Mouse (Mus musculus) adrenal gland (tissue): ENCODE results near the gene Ppt2.

Experiments used
- intact Hi-C: fragments of 180-260 bp; cut with DNase I; formaldehyde crosslinking; loops from one replicate; pipeline ENCODE4 v1.15.1; 2025

Ppt2 gene

DNA sequence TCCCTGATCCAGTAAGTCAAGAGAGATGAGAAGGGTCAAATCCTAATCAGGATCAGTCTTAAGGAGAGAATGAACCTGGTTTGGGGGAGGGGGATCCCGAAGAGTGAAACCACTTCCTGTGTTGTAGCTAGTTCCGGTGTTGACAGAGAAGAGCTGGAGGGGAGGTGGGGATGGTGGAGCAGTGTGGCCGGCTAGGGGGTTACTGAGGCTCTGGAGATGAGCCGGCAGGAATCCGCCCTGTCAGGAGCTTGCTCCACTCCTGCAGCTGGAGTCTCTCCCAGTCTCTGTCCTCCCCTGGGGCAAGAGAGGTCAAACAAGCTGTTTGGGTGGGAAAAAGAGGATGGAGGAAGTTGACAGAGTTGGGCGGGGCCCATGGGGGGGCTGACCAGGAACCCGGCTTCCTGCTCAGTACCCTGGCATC is 38.6 kb downstream of the Ppt2 start, which contains the start of gene Gpsm3:
Gene Gpsm3 (plus strand): TSS at position 126 of the 421 bp plus-strand sequence.
- intact Hi-C loops: no loop called here

DNA sequence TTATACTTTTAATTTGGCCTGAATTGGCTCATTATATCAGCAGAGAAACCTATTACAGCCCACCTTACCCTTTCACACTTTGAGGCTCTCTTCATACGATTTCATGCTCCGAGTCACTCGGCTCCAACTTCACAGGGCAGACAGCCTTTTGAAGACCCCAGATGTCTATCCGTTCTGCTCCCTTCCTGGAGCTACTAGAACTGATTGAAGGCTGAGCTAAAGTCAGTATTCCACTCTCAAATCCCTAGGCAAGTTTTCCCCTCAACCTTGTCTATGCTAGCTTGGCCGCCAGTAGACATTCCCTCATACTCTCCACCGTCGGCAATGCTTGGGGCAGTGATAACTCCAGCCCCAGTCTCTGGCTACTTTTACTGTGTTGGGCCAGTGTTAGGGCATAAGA is 39.1 kb downstream of the Ppt2 start:
- intact Hi-C loops: no loop called here

DNA sequence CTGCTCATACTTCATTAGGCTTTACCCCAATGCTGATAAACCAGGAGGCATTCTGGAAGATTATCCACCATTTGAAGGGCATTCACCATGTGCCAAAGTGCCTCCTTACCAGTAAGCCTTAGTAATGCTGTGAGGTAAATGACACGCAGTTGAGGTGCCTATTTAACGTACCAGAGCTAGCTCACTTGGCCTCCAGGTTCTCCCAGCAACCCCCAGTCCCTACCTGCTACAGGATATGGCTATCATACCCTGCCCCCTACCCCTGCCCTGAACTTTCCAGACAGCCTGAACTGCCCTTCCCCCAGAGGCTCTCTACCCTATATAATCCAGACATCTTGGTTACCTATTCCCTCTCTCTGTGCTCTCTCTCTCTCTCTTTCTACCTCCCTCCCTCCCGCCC is 39.5 kb downstream of the Ppt2 start:
- intact Hi-C loops: no loop called here

DNA sequence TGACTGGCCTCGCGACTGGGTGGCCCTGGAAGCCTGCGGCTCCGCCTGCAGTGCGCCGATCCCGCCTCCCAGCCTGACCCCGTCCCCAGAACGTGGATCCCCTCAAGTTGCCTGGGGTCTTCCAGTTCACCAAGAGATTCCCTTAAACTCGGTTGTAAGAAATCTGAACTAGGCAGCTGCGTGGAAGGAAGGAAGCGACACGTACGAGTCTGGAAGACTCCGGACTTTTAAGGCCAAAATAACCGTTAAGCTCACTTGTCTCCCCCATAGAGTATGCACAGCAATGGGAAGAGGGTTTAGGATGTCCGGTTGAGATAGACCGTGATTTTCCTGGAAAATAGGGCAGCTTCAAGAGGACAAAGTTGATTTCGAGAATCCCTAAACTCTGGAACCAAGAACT is 40.5 kb downstream of the Ppt2 start:
- intact Hi-C loops: no loop called here

DNA sequence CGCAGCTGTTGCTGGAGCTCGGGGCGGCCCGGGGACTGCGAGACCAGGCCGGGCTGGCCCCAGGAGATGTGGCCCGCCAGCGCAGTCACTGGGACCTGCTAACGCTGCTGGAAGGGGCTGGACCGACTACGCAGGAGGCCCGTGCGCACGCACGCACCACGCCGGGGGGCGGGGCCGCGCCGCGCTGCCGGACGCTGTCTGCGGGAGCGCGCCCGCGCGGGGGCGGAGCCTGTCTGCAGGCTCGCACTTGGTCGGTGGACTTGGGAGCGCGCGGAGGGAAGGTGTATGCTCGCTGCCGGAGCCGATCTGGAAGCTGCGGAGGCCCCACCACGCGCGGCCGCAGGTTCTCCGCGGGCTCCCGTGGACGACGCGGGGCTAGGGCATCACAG is 40.9 kb downstream of the Ppt2 start:
- intact Hi-C loops: no loop called here

DNA sequence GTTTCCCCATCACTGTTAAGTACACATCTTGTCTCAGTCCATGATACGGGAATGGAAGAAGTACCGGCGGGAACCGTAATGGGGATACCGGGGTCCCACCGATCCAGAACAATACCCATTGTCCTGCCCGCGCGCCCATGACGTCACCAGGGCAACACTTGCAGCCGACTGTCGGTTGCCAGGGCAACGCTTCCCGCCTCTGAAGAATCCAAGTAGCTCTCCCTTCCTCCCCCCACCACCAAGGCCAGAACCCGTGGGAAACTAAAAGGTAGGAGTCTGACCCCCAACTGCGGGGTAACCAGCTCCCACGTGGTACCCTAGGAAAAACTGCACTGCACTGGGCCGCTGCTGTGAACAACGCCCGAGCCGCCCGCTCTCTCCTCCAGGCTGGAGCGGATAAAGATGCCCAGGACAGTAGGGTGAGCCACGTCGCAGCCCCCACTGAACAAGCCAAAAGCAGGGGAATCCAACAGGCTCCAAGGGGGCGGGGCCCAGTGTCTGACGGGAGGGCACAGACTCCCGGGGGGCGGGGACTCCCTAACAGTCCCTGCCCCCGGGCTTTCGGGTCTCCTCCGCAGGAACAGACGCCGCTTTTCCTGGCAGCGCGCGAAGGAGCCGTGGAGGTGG is 41.4 kb downstream of the Ppt2 start:
- intact Hi-C loops: no loop called here

DNA sequence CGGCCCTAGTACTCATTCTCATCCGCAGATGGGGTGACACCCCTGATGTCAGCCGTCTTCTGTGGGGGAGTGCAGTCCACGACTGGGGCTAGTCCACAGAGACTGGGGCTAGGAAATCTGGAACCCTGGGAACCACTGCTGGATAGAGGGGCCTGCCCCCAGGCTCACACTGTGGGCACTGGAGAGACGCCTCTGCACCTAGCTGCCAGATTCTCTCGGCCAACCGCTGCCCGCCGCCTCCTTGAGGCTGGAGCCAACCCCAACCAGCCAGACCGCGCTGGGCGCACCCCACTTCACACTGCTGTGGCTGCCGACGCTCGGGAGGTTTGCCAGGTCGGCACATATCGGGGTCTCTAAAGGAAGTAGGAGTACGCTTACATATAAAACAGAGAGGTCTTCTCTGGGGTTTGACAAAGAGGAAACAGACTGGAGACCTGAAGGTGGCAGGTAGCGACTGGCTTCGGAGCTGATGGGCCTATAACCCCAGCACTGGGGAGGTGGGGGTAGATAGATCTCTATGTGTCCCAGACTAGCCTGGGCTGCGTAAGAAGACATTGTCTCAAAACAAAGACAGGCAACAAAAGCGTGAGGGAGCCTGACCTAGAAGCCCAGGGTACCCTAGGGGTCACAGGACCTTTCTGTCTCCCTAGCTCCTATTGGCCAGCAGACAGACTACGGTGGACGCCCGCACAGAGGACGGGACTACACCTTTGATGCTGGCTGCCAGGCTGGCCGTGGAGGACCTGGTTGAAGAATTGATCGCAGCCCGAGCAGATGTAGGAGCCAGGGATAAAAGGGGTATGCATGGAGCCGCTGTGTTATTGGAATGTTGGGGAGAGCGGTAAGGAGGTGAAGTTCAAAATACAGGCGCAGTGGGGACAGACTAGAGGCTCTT is 42.2 kb downstream of the Ppt2 start:
- intact Hi-C loops: no loop called here

DNA sequence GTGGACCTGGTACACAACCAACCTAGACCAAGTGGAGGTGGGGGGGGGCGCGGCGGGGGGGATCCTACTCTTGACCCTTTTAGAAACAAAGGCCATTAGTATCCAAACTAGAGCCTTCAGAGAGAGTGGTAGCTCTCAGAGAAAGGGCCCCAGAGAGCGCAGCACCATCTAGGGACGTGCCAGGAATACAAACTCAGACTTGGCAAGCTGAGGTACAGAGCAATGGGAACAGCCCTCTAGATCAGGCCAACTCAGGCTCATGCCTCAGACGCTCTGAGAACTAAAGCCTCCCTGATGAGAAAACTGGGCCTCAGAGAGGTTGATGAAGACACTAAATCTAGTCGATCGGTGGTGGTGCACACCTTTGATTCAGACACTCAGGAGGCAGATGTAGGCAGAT is 43.2 kb downstream of the Ppt2 start:
- intact Hi-C loops: no loop called here

DNA sequence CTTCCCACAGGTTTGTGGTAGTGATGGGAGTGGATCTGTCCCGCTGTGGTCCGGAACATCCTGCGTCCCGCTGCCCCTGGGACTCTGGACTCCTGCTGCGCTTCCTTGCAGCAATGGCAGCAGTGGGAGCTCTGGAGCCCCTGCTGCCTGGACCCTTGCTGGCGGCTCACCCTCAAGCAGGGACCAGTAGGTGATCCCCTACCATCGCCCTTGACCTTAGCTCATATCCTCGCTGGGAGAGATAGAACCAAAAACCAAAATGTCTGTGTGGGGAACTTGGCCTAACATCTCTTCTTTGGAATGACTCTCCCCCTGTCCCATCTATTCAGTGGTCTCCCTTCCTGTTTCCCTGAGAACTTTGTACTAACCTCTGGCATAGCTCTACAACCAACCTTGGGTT is 44.5 kb downstream of the Ppt2 start:
- intact Hi-C loops: no loop called here

DNA sequence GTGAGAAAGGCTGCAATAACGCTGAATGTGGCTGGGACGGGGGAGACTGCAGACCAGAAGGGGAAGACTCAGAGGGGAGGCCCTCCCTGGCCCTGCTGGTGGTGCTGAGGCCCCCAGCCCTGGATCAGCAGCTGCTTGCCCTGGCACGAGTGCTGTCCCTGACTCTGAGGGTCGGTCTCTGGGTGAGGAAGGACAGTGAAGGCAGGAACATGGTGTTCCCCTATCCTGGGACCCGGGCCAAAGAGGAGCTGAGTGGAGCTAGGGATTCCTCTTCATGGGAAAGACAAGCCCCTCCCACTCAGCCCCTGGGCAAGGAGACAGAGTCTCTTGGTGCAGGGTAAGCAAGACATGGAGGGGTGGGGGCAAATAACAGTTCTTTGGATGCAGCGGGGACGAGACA is 44.9 kb downstream of the Ppt2 start:
- intact Hi-C loops: no loop called here

DNA sequence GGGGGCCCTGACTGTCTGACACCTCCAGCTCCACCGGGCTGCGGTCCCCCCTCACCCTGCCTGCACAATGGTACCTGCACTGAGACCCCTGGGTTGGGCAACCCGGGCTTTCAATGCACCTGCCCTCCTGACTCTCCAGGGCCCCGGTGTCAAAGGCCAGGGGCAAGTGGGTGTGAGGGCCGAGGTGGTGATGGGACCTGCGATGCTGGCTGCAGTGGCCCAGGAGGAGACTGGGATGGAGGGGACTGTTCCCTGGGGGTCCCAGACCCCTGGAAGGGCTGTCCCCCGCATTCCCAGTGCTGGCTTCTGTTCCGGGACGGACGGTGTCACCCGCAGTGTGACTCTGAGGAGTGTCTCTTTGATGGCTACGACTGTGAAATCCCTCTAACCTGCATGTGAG is 45.8 kb downstream of the Ppt2 start:
- intact Hi-C loops: no loop called here

DNA sequence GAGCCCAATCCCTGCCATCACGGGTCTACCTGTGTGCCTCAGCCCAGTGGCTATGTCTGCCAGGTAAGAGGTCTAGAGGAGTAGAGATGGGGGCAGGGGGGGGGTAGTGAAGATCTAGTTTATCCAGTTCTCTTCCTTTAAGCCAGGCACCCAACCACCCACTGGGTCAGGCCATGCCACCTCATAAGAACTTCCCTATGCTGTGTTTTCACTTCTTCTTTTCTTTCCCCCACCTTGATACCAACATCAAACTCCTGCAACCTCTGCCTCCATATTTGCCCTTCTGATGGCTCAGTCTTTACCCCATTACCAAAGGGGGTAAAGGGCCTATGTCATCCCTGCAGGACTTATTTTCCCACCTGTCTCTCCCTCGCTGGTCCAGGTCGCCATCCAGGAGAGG is 50.2 kb downstream of the Ppt2 start:
- intact Hi-C loops: no loop called here

DNA sequence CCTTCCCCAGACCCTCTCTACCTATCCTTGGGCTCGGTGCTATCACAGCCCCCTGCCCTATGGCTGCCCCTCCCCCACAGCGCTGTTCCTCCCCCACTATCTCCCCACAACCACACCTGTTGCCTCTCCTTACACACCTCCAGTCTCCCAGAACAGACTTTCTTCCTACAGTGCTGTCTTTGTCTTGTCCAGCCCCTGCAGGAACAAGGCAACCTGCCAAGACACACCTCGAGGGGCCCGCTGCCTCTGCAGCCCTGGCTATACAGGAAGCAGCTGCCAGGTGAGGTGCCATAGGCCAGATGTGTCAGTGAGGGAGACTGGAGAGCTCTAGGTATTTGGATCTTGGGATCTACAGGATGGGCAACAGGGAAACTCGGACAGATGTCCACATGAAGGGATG is 51.7 kb downstream of the Ppt2 start:
- intact Hi-C loops: no loop called here

DNA sequence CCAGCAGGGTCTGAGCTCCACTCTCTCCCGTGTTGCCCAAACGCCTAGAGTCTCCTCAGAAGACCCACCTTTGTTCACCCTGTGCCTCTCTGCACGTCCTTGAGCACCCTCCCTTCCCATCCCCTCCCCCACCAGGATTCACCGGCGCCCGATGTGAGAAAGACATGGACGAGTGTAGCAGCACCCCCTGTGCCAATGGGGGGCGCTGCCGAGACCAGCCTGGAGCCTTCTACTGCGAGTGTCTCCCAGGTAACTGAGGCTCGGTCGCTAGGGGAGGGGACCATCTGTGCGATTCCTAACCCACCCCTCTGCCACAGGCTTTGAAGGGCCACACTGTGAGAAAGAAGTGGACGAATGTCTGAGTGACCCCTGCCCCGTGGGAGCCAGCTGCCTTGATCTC is 55.9 kb downstream of the Ppt2 start:
- intact Hi-C loops: loop anchor here (5.0 kb wide), 1 partner anchor 45 kb away; the partner anchor contains the start of gene Egfl8

DNA sequence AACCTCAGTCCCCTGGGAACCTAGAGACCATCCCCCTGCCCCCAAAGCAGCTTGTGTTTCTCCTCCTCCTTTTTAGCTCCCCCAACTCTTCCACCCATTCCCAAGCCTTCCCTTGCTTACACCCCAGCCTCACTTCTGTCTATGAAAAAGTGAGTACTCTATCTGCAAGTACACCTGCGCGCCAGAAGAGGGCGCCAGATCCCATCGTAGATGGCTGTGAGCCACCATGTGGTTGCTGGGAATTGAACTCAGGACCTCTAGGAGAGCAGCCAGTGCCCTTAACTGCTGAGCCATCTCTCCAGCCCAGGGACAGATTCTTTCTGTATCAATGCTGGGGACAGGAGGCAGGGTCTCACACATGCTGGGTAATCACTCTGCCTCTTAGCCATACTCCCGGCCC is 56.4 kb downstream of the Ppt2 start:
- intact Hi-C loops: loop anchor here (5.0 kb wide), 1 partner anchor 45 kb away; the partner anchor contains the start of gene Egfl8

DNA sequence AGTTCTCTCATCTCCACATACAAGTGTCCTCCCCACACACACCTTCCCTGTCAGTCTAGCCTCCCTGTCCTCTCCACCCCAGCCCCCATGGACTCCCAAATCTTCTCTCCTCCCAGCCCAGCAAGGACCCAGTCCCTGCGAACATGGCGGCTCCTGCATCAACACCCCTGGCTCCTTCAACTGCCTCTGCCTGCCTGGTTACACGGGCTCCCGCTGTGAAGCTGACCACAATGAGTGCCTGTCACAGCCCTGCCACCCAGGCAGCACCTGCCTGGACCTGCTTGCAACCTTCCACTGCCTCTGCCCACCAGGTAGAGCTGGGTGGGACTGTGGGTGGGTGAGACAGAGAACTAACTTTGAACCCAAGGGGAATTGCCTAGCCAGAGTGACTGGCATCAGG is 58.4 kb downstream of the Ppt2 start:
- intact Hi-C loops: loop anchor here (5.0 kb wide), 1 partner anchor 47 kb away; the partner anchor contains the start of gene Egfl8

DNA sequence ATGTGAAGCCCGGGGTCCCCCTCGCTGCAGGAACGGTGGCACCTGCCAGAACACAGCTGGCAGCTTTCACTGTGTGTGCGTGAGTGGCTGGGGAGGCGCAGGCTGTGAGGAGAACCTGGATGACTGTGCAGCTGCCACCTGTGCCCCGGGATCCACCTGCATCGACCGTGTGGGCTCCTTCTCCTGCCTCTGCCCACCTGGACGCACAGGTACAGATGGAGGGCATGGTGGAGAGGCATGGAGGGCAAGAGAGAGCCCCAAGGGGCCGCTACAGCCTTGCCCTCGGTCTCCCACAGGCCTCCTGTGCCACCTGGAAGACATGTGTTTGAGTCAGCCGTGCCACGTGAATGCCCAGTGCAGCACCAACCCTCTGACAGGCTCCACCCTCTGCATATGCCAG is 59.9 kb downstream of the Ppt2 start:
- intact Hi-C loops: no loop called here

DNA sequence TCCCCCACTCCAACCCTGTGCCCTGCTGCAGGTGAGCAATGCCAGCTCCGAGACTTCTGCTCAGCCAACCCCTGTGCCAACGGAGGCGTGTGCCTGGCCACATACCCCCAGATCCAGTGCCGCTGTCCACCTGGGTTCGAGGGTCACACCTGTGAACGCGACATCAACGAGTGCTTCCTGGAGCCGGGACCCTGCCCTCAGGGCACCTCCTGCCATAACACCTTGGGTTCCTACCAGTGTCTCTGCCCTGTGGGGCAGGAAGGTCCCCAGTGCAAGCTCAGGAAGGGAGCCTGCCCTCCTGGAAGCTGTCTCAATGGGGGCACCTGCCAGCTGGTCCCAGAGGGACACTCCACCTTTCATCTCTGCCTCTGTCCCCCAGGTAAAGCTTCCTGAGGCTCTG is 61.0 kb downstream of the Ppt2 start:
- intact Hi-C loops: no loop called here
